Mouse (Mus musculus): ENCODE results near the gene Exd2.

- TF ChIP-seq CTCF (IDR thresholded peaks at IDR 0.05; ENCODE audit: extremely low read depth, insufficient read depth, low read length) (0 out of 2 replicates have a peak, but pooled peaks have one; percentile 16), POLR2A (IDR thresholded peaks at IDR 0.05; ENCODE audit: extremely low read depth, insufficient read depth, low read length) (no peak)
These were observed 61.5 kb downstream of the Exd2 start for GRCm38 (mm10) chr12:80524276-80524921.

All from cortical plate, adult 2 months (tissue).